Mouse (Mus musculus): Measurements from ENCODE around the gene E130308A19Rik.

E130308A19Rik gene

DNA sequence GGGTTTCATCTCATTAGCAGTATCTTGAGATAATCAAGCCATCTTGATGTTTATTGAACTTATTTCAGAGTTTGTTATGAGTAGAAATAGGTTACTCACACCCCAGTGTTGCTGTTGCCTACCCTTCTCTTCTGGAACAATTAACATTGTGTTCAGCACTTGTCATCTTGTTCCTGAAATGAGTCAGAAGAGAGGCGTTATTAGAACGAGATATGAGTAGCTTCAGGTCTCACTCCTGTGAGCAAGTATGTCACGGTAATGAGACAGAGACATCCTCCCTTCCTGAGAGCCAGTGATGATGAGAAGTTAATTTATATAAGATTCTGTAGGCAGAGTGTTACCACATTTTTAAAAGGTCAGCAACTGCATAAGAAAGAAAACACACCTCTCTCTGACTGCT lies 56.5 kb downstream of the E130308A19Rik start:
- DNase-seq (ENCODE audit: low spot score in 2 of 2) = no peak

- DNase-seq (ENCODE audit: low spot score in 2 of 2) = no peak
These were observed 56.9 kb downstream of the E130308A19Rik start for GRCm38 (mm10) chr4:59682950-59683349.

- no peak for DNase-seq (ENCODE audit: low spot score in 2 of 2)
These were observed 58.3 kb downstream of the E130308A19Rik start for GRCm38 (mm10) chr4:59684306-59684705.

- DNase-seq (ENCODE audit: low spot score in 2 of 2) = no peak
These were observed 60.7 kb downstream of the E130308A19Rik start for GRCm38 (mm10) chr4:59686716-59687115.

DNA sequence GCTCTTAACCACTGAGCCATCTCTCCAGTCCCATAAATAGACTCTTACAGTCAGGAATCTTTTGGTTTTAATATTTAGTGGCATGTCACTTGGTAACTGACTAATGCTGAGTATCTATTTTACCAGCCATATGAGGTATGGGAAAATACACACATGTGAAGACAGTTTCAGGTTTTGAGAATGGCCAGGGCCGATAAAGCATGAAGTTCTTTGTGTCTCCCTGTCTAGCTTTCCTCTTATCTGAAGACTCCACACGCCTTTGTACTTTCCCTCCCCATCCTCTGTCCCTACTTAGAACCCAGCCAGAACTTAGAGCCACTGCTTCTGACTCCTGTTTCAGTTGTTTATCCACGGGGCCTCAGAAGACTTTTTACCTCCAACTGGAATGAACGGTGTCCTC lies 63.0 kb downstream of the E130308A19Rik start:
- DNase-seq (ENCODE audit: low spot score in 2 of 2) = no peak

DNA sequence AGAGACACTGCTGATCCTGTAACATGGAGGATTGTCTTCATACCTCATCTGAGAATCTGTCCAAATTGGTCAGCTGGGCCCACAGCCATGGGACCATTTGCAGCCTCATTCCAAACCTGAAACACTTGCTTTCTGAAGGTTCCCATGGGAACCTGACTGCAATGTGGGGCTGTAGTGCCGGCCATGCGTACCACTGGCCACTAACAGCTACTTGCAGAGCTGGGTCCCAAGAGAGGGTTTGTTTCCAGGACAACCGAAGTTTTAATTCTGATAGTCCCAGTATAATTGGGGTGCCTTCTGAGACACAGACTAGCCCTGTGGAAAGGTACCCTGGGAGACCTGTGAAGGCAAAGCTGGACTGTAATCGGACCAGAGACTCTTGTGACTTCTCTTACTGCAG lies 64.1 kb downstream of the E130308A19Rik start:
- no peak for DNase-seq (ENCODE audit: low spot score in 2 of 2)

DNA sequence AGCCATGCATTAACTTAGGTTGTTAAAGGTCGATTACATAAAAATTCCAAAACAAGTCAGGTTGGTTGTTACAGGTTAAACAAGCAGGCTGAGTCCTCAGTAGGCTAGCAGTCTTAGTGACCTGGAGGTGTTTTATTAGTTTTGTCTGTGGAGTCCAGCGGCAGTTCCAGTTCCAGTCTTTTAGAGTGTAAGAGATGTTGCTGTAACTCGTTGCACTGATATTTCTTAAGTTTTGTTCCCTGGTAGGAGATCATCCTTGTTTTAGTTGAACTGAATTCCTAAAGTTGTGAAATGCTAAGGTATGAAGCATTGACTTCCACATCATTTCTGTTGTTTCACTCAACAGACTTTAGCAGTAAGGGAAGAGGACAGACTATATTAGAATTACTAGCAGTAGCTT lies 70.8 kb downstream of the E130308A19Rik start:
- no peak for DNase-seq (ENCODE audit: low spot score in 2 of 2)

DNA sequence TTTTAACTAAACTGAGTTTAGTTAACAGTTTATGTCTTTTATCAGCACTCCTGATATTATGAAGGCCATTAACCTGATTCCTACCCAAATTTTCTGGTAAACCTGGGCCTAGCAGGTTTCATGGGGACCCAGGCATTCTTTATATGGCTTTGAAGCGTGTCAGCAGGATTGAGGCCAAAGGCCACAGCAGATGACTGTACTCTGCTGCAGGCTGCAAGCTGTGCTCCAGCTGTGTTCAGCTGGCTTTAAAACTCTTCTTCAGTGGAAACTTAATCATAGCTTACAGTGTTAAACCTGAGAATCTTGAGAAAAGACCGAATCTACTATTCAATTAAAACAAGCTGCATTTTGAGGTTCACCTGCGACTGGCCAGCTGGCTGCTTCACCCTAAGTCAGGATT lies 71.9 kb downstream of the E130308A19Rik start:
- no peak for DNase-seq (ENCODE audit: low spot score in 2 of 2)

DNA sequence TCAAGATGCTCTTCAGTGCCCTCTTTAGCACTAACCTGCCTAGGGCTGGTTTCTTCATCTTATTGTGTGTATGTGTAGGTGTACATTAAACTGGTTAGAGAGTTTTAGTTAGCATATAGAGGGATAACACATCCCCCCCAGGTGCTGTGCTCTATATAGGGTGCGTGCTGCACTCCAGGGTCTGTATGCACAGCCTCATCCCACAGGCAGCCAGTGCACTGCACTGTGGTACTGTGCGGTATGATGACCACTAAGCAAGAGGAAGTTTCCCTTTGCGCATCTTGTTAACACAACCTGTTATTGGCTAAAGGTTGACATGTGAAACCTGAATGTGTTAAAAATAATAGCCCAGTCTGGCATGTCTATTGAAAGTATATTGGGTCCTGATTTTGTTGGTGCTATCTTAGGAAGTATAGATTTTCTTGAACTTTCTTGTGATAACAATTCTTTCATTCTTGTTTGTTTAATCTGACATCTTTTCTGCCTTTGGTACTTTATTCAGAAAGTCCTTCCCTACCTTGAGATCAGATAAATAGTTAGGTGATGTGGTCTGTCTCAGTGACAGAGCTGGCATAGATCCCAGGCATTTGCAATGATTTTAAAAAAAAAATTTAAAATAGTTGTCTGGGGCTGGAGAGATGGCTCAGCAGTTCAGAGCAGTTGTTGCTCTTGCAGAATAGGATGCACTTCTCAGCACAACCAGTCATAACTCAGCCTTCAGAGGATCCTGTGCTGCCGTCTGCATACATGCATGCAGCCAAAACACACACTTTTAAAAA lies 73.2 kb downstream of the E130308A19Rik start:
- no peak for DNase-seq (ENCODE audit: low spot score in 2 of 2)

DNA sequence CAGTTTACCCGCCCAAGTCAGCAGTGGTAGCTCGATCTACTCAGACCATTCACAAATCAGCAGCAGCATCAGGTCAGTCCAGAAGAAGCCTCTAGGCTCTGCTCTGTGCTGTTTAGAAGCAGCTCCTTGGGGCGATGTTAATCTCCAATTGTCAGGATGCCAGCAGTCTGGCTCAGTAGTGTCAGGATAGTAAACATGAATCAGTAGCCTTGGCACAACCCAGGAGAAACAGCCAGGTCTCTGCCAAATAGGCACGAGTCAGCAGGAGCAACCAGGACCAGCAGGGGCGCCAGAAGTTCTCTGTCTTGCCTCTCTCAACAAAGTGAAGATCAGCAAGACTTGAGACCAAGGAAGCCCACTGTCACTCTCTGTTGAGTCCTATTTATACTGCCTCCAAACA lies 83.3 kb downstream of the E130308A19Rik start:
- DNase-seq (ENCODE audit: low spot score in 2 of 2) = no peak

DNA sequence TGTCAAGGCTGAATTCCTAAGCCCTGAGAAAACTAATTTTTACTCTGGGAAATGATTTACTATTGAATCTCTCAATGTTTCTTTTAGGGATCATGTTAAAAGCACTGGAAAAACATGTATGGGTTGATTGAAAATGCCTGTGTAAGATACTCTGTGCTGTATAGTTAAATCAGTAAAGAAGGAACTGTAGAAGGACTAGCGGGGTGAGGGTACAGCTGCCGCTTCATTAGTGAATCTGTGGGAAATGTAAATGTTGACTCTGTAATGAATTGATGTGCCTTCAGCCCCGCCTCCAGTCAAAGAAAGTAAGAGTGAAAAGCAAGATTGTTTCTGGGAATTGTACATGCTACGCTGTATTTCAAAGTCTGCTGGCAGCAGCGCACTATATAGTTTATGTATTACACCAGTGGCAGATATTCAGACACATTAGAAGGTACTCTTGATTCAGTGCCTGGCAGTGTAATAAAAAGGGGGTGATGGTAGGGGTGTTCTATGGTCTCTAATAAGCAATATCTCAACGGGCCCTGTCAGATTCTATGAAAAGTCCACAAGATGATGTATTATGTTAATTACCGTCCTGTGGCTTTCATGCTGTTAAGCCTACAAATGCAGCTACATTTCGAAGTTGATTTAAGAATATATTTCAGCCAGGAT lies 84.9 kb downstream of the E130308A19Rik start:
- no peak for DNase-seq (ENCODE audit: low spot score in 2 of 2)

DNA sequence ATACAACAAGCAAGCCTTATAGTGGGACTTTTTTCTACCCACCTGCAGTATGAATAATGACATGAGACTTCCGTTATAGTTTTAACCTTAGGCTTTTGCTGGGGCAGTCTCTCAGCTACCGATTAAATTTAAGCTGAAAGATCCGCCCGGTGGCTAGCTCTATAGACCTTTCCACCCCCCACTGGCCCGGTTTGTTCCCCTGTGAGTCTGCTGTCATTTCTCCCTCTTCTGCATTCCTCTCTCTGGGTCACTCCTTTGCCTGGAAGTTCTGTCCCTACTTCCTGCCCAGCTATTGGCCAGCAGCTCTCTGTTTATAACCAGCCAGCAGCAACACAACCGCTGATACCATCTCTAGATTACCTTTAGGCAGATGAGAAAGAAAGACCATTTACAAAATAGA lies 86.4 kb downstream of the E130308A19Rik start:
- DNase-seq (ENCODE audit: low spot score in 2 of 2) = no peak

GRCm38 (mm10) chr4:59712955-59713354 lies 86.9 kb downstream of the E130308A19Rik start:
- no peak for DNase-seq (ENCODE audit: low spot score in 2 of 2)

GRCm38 (mm10) chr4:59714472-59714871 lies 88.5 kb downstream of the E130308A19Rik start:
- DNase-seq (ENCODE audit: low spot score in 2 of 2) = no peak

- DNase-seq (ENCODE audit: low spot score in 2 of 2) = no peak
These were observed 88.9 kb downstream of the E130308A19Rik start for GRCm38 (mm10) chr4:59714926-59715325.

GRCm38 (mm10) chr4:59715531-59715930 lies 89.5 kb downstream of the E130308A19Rik start:
- no peak for DNase-seq (ENCODE audit: low spot score in 2 of 2)

DNA sequence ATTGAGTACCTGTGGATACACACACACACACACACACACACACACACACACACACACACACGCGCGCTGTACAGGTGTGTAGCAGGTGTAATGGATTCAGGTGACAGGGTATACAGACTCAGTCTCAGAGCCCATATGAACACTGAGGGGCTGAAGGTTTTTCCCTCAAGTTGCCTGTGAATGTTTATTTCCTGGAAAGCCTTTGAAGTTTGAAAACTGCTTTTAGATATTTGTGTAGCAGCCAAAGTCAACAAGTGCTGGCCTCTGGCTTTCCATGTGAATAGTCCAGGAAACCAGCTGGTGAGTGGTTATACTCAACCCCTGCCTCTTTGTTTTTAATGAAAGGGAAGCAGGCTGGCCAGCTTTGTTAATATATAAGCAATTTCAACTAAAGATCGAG lies 91.3 kb downstream of the E130308A19Rik start:
- DNase-seq (ENCODE audit: low spot score in 2 of 2) = no peak

DNA sequence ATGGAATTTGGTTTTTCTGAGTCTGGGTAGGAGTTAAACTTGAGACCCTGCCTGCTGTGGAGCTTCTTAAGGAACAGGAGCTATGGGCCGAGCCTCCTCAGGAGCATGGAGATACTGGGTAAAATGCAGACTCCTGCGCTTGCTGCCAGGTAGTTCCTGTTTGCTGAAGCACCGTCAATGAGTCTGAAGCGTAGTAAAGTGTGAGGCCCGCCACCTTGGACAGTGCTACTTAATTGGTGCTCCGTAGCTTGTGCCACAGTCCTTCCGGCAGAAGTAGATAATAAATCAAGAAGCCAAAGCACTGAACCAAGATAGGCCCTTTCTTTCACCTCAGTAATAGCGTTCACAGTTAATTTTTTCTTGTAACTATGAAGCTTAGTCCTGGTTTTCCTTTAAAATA lies 92.5 kb downstream of the E130308A19Rik start:
- no peak for DNase-seq (ENCODE audit: low spot score in 2 of 2)

DNA sequence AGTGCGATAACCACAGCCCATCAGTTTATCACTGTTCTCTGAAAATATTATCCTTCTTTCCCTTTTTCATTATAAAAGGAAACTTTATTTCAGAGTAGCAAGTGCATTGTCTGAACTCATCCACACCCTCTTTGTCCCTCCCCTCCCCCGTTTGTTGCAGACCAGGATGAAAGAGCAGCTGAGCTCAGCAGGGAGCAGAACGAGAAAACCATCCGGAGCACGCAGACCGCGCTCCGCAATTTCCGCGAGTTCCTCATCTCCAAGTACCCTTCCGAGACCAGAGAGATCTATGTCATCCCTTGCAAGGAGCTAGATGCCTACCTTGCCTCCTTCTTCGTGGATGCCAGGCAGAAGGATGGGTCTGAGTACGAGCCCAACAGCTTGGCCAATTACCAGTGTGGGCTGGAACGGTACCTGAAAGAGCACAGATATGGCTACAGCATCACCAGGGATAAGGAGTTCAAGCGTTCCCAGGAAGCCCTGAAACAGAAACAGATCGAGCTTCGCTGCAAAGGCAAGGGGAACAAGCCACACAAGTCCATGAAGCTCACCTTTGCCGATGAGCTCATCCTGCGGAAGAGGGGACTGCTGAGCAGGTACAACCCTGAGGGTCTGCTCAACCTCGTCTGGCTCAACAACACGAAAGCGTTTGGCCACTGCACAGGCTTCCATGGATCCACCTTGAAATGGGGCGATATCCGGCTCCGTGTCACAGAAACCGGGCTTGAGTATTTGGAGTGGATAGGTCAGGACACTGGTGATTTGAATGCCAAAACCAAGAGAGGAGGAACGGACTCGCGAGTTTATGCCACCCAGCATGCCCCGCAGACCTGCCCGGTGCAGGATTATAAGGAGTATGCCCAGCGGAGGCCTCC lies 93.7 kb downstream of the E130308A19Rik start:
- no peak for DNase-seq (ENCODE audit: low spot score in 2 of 2)

- DNase-seq (ENCODE audit: low spot score in 2 of 2) = no peak
These were observed 95.8 kb downstream of the E130308A19Rik start for GRCm38 (mm10) chr4:59721811-59722210.

DNA sequence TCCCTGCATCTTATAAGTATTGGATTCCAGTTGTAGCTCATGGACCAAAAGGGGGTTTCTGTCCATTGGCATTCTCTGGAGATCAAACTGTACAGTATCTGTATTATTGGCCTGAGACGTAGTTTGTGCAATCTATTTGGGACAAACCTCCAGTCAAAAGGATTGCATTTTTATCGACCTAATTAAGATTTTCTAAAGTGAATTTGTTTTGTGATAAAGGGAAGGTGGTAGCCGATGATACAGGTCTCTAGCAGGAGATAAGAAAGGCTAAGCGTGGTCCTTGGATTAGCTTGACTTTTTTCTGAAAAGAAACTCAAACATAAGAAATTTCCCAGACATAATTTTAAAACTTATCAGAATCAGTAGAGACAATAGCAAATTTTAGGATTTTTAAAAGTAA lies 99.6 kb downstream of the E130308A19Rik start:
- no peak for DNase-seq (ENCODE audit: low spot score in 2 of 2)

DNA sequence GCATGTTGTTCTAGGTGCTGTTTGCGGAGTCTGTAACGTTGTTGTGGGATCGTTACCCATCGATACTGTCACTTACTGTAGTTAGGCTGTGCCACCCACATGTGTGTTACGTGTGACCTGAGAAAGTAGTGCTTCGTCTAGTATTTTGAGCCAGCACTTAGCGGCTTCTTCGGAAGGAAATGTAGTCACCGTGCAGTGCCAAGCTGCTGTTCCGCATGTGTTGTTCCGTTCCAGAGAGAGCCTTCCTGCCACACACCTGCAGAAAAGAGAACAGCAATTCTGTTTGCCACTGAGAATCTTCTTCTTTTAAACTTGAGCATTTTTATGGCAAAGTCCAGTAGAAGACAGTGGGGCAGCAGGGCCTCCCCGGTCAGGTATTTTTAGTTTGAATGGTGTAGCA lies 100.5 kb downstream of the E130308A19Rik start:
- DNase-seq (ENCODE audit: low spot score in 2 of 2) = no peak
